Mouse (Mus musculus) kidney, embryonic 16.5 days (tissue): ENCODE measurements around the gene Rnf115. TPM values are rescaled to one million over a fixed set of nuclear protein-coding genes. Genes with fewer than 3 reads are reported as not detected.

ENCODE experiments used
- ATAC-seq: fragments of 200-750 bp; cut with Nextera tagmentation; 2 replicates; pipeline ENCODE4 v1.8.0; 2017; ENCODE audit warnings: moderate TSS enrichment; ENCODE audit not compliant: low FRiP score, low TSS enrichment
- H3K27ac ChIP-seq: fragments of 300-500 bp; sonication (generic); 2 replicates; pipeline ENCODE4 v1.5.1; 2014; ENCODE audit warnings: low read length
- H3K27me3 ChIP-seq: fragments of 300-500 bp; sonication (generic); 2 replicates; pipeline ENCODE4 v1.6.1; 2014; ENCODE audit warnings: low read length, control low read depth, mixed read lengths; ENCODE audit not compliant: insufficient read depth
- H3K36me3 ChIP-seq: fragments of 300-500 bp; sonication (generic); 2 replicates; pipeline ENCODE4 v1.6.1; 2014; ENCODE audit warnings: low read length, control low read depth, mixed read lengths; ENCODE audit not compliant: insufficient read depth
- H3K4me1 ChIP-seq: fragments of 300-500 bp; sonication (generic); 2 replicates; pipeline ENCODE4 v1.6.1; 2014; ENCODE audit warnings: low read length, control low read depth, mixed read lengths; ENCODE audit not compliant: insufficient read depth
- H3K4me2 ChIP-seq: fragments of 300-500 bp; sonication (generic); replicated peaks from 2 replicates; pipeline ENCODE4 v1.6.1; 2014; ENCODE audit warnings: low read depth, low read length
- H3K4me3 ChIP-seq: fragments of 300-500 bp; sonication (generic); 2 replicates; pipeline ENCODE4 v1.5.1; 2014; ENCODE audit warnings: mild to moderate bottlenecking, low read length
- H3K9ac ChIP-seq: fragments of 300-500 bp; sonication (generic); replicated peaks from 2 replicates; pipeline ENCODE4 v1.6.1; 2014; ENCODE audit warnings: low read length
- H3K9me3 ChIP-seq: fragments of 300-500 bp; sonication (generic); 2 replicates; pipeline ENCODE4 v1.6.1; 2016; ENCODE audit warnings: low read length, control low read depth
- WGBS: fragments of 180-500 bp; shearing (Covaris S2); extraction: QIAGEN DNeasy Blood & Tissue Kit; methylation state at CpG from one replicate; pipeline ENCODE4 v1.1.7; 2014; 5-methylcytosine and 5-hydroxymethylcytosine counted together
- polyA plus RNA-seq: library from polyadenylated mRNA; unstranded; fragments of >200 nt; fragmentation: Nextera tagmentation; extraction: Ambion mirVana; gene quantifications from 2 replicates; pipeline ENCODE4 v1.2.1, GENCODE M21; 2015

Gene Rnf115
- polyA plus RNA-seq, 1 experiment from 2014 or later, result 56.6 TPM

DNA sequence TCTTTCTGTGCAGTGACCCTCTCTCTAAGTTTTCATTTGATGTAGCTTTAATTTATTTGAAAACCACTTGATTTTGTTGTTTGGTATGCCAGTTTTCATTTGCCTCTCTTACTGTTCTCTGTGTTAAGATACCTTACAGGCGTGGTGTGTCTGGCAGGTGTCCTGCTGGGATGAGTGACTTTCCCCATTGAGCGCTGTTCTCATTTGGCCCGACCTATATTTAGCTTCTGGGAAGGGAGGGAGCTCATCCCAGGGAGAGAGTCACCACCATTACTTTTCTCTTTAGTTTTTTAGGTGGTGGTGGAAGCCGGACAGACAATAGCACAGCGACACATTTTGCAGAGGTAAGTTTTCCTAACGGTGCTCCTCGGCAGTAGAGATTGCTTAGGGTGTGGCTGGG is 30.2 kb downstream of the Rnf115 start:
- WGBS, result 82% methylated on average over 7 of the region's 7 CpGs
- H3K9ac ChIP-seq, result no peak overlapping the region

DNA sequence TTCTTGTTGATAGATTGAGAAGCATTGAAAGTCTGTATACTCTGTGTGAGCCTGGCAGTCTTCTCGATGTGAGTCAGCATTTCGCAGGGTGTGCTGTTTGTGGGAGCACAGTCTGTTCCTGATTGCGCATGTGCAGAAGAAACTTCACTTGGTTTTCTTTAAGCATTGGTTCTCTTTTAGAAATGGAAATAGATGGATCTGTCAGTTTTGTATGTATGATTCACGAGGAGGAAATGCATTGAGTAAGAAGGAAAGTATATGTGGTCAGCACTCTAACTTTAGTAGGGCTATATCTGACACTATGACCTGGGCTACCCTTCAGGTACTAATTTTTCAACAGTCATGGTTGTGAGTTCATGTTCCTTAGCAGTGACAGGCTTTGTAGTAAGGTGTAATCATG is 32.2 kb downstream of the Rnf115 start:
- Histone ChIP-seq H3K9ac (no peak overlapping the region), H3K4me2 (no peak overlapping the region), H3K4me3 (no peak overlapping the region), H3K36me3 (no peaks in the 10 kb centered on the region), H3K4me1 (no peaks in the 10 kb centered on the region), H3K27ac (no peak overlapping the region), H3K27me3 (no peaks in the 10 kb centered on the region), H3K9me3 (no peaks in the 10 kb centered on the region)
- no peak for ATAC-seq
- WGBS, result 91% methylated on average over 4 of the region's 4 CpGs

More for the DNA sequence above, 30.2 kb downstream of the Rnf115 start:
- H3K36me3 ChIP-seq, result no peaks in the 10 kb centered on the region
- H3K4me2 ChIP-seq, result no peak overlapping the region
- no peak for ATAC-seq
- no peak overlapping the region for H3K27ac ChIP-seq
- no peaks in the 10 kb centered on the region for H3K4me1 ChIP-seq
- H3K27me3 ChIP-seq, result no peaks in the 10 kb centered on the region
- no peaks in the 10 kb centered on the region for H3K9me3 ChIP-seq
- no peak overlapping the region for H3K4me3 ChIP-seq

- Histone ChIP-seq H3K27ac (no peak overlapping the region), H3K4me3 (no peak overlapping the region), H3K9ac (no peak overlapping the region), H3K4me2 (no peak overlapping the region), H3K9me3 (no peaks in the 10 kb centered on the region), H3K36me3 (no peaks in the 10 kb centered on the region), H3K27me3 (no peaks in the 10 kb centered on the region), H3K4me1 (no peaks in the 10 kb centered on the region)
- no peak for ATAC-seq
- 83% methylated on average over 1 of the region's 1 CpGs for WGBS
These were observed 37.1 kb downstream of the Rnf115 start for GRCm38 (mm10) chr3:96764528-96764927.

- 83% methylated on average over 5 of the region's 5 CpGs for WGBS
- no peak overlapping the region for H3K27ac ChIP-seq
- no peak overlapping the region for H3K9ac ChIP-seq
- H3K9me3 ChIP-seq, result no peaks in the 10 kb centered on the region
- no peak overlapping the region for H3K4me3 ChIP-seq
- no peaks in the 10 kb centered on the region for H3K27me3 ChIP-seq
- ATAC-seq, result no peak
- H3K4me2 ChIP-seq, result no peak overlapping the region
- H3K4me1 ChIP-seq, result no peaks in the 10 kb centered on the region
- no peaks in the 10 kb centered on the region for H3K36me3 ChIP-seq
These were observed 42.5 kb downstream of the Rnf115 start for GRCm38 (mm10) chr3:96769971-96770370.

GRCm38 (mm10) chr3:96772949-96773348 is 45.5 kb downstream of the Rnf115 start:
- Histone ChIP-seq H3K9me3 (no peaks in the 10 kb centered on the region), H3K27me3 (no peaks in the 10 kb centered on the region), H3K9ac (no peak overlapping the region), H3K36me3 (0 out of 2 replicates have a peak, but pooled peaks cover 2% of the 10 kb centered on the region), H3K4me3 (no peak overlapping the region), H3K27ac (no peak overlapping the region), H3K4me2 (no peak overlapping the region), H3K4me1 (no peaks in the 10 kb centered on the region)
- WGBS, result 30% methylated on average over 1 of the region's 1 CpGs
- ATAC-seq, result no peak

DNA sequence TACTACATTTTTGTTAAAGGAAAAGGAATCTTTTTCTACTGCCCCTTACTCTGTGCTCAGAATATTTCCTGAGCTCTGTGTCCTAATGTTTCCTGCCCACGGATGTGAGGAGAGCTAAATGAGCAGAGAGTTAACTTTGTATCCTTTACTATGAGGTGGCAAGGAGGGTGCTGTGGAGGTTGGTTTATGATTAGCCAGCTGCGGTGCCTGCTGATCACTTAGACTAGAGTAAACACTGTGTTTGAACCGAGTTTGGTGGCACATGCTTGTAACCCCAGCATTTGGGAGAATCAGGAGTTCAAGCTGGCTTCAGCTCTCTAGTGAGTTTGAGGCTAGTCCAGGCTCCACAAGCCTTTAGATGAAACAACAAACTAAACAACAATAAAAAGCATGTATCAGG is 49.7 kb downstream of the Rnf115 start:
- Histone ChIP-seq H3K4me1 (no peaks in the 10 kb centered on the region), H3K9me3 (no peaks in the 10 kb centered on the region), H3K4me3 (no peak overlapping the region), H3K27ac (peak overlapping the region; percentile 11; the same call in 1 of the 2 replicates), H3K27me3 (no peaks in the 10 kb centered on the region), H3K9ac (no peak overlapping the region), H3K36me3 (0 out of 2 replicates have a peak, but pooled peaks cover 2% of the 10 kb centered on the region), H3K4me2 (no peak overlapping the region)
- ATAC-seq, result peak; percentile 59; the same call in 1 of the 2 replicates
- 54% methylated on average over 3 of the region's 3 CpGs for WGBS

- Histone ChIP-seq H3K36me3 (0 out of 2 replicates have a peak, but pooled peaks cover 6% of the 10 kb centered on the region), H3K4me2 (no peak overlapping the region), H3K9ac (no peak overlapping the region), H3K27me3 (no peaks in the 10 kb centered on the region), H3K9me3 (no peaks in the 10 kb centered on the region), H3K4me3 (no peak overlapping the region), H3K27ac (no peak overlapping the region), H3K4me1 (no peaks in the 10 kb centered on the region)
- 84% methylated on average over 8 of the region's 8 CpGs for WGBS
- no peak for ATAC-seq
These were observed 54.8 kb downstream of the Rnf115 start for GRCm38 (mm10) chr3:96782236-96782635.

DNA sequence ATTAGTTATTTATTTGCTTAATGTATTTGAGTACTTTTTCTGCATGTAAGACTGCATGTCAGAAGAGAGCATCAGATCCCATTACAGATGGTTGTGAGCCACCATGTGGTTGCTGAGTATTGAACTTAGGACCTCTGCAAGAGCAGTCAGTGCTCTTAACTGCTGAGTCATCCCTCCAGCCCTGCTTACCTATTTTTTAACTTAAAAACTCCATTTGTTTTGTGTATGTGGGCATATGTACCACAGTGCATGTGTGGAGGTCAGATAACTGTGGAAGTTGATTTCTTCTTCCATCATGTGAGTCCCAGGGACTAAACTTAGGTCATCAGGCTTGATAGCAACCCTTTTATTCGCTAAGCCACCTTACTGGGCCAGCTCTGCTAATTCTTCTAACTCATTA is 60.3 kb downstream of the Rnf115 start:
- 79% methylated on average over 1 of the region's 1 CpGs for WGBS
- H3K4me3 ChIP-seq, result no peak overlapping the region
- no peak overlapping the region for H3K9ac ChIP-seq
- H3K36me3 ChIP-seq, result peaks cover 17% of the 10 kb centered on the region; the same call in 1 of the 2 replicates
- H3K4me1 ChIP-seq, result no peaks in the 10 kb centered on the region
- no peak for ATAC-seq
- H3K9me3 ChIP-seq, result no peaks in the 10 kb centered on the region
- no peak overlapping the region for H3K27ac ChIP-seq
- H3K4me2 ChIP-seq, result no peak overlapping the region
- no peaks in the 10 kb centered on the region for H3K27me3 ChIP-seq

- WGBS, result 87% methylated on average over 8 of the region's 8 CpGs
- Histone ChIP-seq H3K4me2 (no peak overlapping the region), H3K27me3 (no peaks in the 10 kb centered on the region), H3K4me3 (no peak overlapping the region), H3K27ac (no peak overlapping the region), H3K4me1 (no peaks in the 10 kb centered on the region), H3K9ac (no peak overlapping the region), H3K9me3 (no peaks in the 10 kb centered on the region), H3K36me3 (peaks cover 17% of the 10 kb centered on the region; the same call in 1 of the 2 replicates)
- no peak for ATAC-seq
These were observed 61.0 kb downstream of the Rnf115 start for GRCm38 (mm10) chr3:96788506-96788905.

- Histone ChIP-seq H3K27ac (no peak overlapping the region), H3K9me3 (peaks cover 7% of the 10 kb centered on the region; the same call in 1 of the 2 replicates), H3K36me3 (peaks cover 6% of the 10 kb centered on the region; the same call in 1 of the 2 replicates), H3K4me2 (no peak overlapping the region), H3K4me3 (no peak overlapping the region), H3K27me3 (no peaks in the 10 kb centered on the region), H3K4me1 (no peaks in the 10 kb centered on the region), H3K9ac (no peak overlapping the region)
- WGBS, result 73% methylated on average over 11 of the region's 11 CpGs
- no peak for ATAC-seq
These were observed 72.8 kb downstream of the Rnf115 start for GRCm38 (mm10) chr3:96800254-96800653.
